Mouse (Mus musculus) lung, adult 10 weeks (tissue): ENCODE measurements around the gene Sprr2f. TPM values are rescaled to one million over a fixed set of nuclear protein-coding genes. Genes with fewer than 3 reads are reported as not detected.

Experiments
- polyA plus RNA-seq: library from polyadenylated mRNA; stranded (reverse); fragments of 350-450 nt; fragmentation: Illumina TruSeq; extraction: RNeasy Lipid Tissue Mini Kit (QIAGEN cat#74804); gene quantifications from one replicate; pipeline ENCODE4 v1.2.3, GENCODE M21; 2014; ENCODE audit warnings: low read depth, low replicate concordance; ENCODE audit not compliant: insufficient read depth

The Sprr2f gene
- polyA plus RNA-seq, result not detected

DNA sequence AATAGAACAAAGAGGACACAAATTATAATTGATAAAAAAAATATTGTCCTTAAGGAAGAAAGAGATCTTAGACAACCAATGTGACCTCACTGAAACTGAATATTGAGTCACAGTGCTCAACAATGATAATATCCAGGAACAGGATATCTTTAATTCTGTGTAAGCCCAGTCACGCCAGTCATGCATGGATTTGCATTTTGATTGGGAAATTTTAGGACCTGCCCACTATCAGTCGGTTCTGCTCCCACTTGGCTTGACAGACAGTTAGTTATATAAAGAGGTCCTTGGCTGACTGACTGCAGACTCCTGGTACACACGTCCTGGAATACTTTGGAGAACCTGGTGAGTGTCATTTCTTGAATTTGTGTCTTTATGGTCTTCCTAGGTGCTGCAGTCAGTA is at the start of gene Sprr2f:
Gene Sprr2f (plus strand): TSS at position 301 of the 400 bp plus-strand sequence.

GRCm38 (mm10) chr3:92316320-92316719 is 48.7 kb upstream of the Sprr2f start, which contains the start of gene Sprr2b:
Gene Sprr2b, plus strand, starts transcription at chr3:92316620.

DNA sequence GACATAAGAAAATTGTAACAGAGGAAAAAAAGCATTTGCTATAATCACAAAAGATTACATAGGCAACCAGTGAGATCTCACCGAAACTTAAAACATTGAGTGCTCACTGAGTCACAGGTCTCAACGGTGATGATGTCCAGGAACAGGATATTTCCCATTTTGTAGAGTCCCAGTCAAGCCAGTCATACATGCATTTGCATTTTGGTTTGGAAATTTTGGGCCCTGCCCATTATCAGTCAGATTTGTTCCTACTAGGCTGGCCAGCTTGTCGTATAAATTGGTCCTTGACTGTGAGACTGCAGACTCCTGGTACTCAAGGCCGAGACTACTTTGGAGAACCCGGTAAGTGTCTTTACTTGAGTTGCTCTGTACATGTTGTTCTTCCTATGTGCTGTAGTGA is 26.1 kb upstream of the Sprr2f start, which contains the start of gene Sprr2d:
Gene Sprr2d (plus strand): TSS at position 301 of the 400 bp plus-strand sequence.

GRCm38 (mm10) chr3:92351843-92352242 is 13.1 kb upstream of the Sprr2f start, which contains the start of gene Sprr2e:
Gene Sprr2e, plus strand, starts transcription at chr3:92352143.

GRCm38 (mm10) chr3:92385385-92385784 is 20.4 kb downstream of the Sprr2f start, which contains the start of gene Sprr2h:
Gene Sprr2h, plus strand, starts transcription at chr3:92385685.

GRCm38 (mm10) chr3:92407691-92408090 is 42.7 kb downstream of the Sprr2f start, which contains the start of gene Sprr2i:
Gene Sprr2i, plus strand, starts transcription at chr3:92407991.

Other genes with a start within 250 kb of the Sprr2f start
- not detected for gene Prr9, start 241.2 kb upstream of the Sprr2f start, polyA plus RNA-seq
- gene Lelp1, start 222.4 kb upstream of the Sprr2f start, polyA plus RNA-seq, result not detected
- not detected for gene Sprr2a1, start 149.4 kb upstream of the Sprr2f start, polyA plus RNA-seq
- gene Sprr2a2, start 149.3 kb upstream of the Sprr2f start, polyA plus RNA-seq, result 0.51 TPM
- not detected for gene Sprr2a3, start 79.8 kb upstream of the Sprr2f start, polyA plus RNA-seq
- not detected for gene Sprr2b, start 48.6 kb upstream of the Sprr2f start, polyA plus RNA-seq
- not detected for gene Sprr2d, start 26.0 kb upstream of the Sprr2f start, polyA plus RNA-seq
- not detected for gene Sprr2e, start 13.0 kb upstream of the Sprr2f start, polyA plus RNA-seq
- gene Sprr2h, start 20.5 kb downstream of the Sprr2f start, polyA plus RNA-seq, result not detected
- gene Sprr2i, start 42.8 kb downstream of the Sprr2f start, polyA plus RNA-seq, result not detected
- gene Sprr2j-ps, start 52.9 kb downstream of the Sprr2f start, polyA plus RNA-seq, result not detected
- 3.0 TPM for gene Gm9774, start 64.2 kb downstream of the Sprr2f start, polyA plus RNA-seq
- gene Sprr2k, start 67.4 kb downstream of the Sprr2f start, polyA plus RNA-seq, result not detected
- not detected for gene Sprr1b, start 73.6 kb downstream of the Sprr2f start, polyA plus RNA-seq
- gene Sprr3, start 93.5 kb downstream of the Sprr2f start, polyA plus RNA-seq, result not detected
- 3.2 TPM for gene Sprr1a, start 120.7 kb downstream of the Sprr2f start, polyA plus RNA-seq
- not detected for gene Sprr4, start 135.3 kb downstream of the Sprr2f start, polyA plus RNA-seq
- not detected for gene 2310046K23Rik, start 169.3 kb downstream of the Sprr2f start, polyA plus RNA-seq
- gene Ivl, start 208.5 kb downstream of the Sprr2f start, polyA plus RNA-seq, result 0.97 TPM
- gene Smcp, start 223.8 kb downstream of the Sprr2f start, polyA plus RNA-seq, result not detected
- not detected for gene 2210017I01Rik, start 242.3 kb downstream of the Sprr2f start, polyA plus RNA-seq